Mouse (Mus musculus) hematopoietic stem cell, adult 5-6 weeks (primary cell): ENCODE measurements around the gene Sp3. TPM values are rescaled to one million over a fixed set of nuclear protein-coding genes. Genes with fewer than 3 reads are reported as not detected.
"Not testable (repeated sequence)": the region's sequence is repeated elsewhere in the genome, so short reads cannot be mapped to it uniquely, and the experiment has no call there.

ENCODE experiments used
- ATAC-seq, 2 experiments: fragments of 125-278 bp in 1 of 2; replicated peaks in 1 of 2; 2 replicates each; pipeline ENCODE4 v1.8.0; 2016 to 2017; ENCODE audit warnings: inconsistent platforms in 2 of 2, mild to moderate bottlenecking in 2 of 2, moderate number of reproducible peaks in 2 of 2, low read depth in 1 of 2, moderate TSS enrichment in 1 of 2; ENCODE audit not compliant: low FRiP score in 2 of 2, poor library complexity in 2 of 2, severe bottlenecking in 2 of 2, insufficient read depth in 1 of 2, low TSS enrichment in 1 of 2
- total RNA-seq: library from RNA; stranded (forward); fragments of 172-1452, 232-1000 nt; gene quantifications from 2 replicates; pipeline ENCODE4 v1.2.3, GENCODE M21; 2017

Gene Sp3
- total RNA-seq, 1 experiment from 2014 or later = 167 TPM

DNA sequence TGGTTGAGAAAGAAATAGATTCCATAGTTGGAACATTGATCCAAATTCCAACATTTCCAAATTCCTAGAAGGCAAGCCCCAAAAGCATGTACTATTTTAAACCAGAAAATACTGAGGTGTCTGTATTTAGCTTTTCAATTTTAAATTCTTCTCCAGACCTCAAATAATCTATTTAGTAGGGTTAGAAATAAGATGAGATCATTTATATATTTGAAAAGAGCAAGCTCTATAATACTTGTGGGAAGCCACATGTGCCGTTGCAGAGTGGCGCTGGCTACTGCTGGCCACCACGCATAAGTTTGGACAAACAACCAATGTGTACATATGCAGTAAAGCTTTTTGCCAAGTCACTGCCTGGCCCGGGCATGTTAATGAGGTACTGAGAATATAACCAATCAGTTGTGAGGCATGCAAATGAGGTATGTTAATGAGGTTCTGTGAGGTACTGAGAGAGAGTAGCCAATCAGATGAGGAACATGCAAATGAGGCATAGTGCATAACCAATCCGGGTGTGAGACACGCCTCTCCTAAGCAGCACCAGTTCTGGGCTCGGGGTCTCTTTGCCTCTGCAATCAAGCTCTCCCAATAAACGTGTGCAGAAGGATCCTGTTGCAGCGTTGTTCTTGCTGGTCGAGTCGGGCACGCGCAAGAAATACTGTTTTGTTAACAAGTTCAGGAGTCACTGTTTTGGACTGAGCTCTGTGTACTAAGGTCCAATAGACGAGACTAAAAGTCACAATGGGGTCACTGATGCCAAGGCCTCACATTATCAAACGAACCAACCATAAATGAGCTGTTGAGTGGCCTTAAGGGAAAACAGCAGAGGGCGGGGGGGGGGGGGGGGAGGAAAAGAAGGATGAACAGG, 77.2 kb downstream of the Sp3 start:
- not testable (repeated sequence) for ATAC-seq

DNA sequence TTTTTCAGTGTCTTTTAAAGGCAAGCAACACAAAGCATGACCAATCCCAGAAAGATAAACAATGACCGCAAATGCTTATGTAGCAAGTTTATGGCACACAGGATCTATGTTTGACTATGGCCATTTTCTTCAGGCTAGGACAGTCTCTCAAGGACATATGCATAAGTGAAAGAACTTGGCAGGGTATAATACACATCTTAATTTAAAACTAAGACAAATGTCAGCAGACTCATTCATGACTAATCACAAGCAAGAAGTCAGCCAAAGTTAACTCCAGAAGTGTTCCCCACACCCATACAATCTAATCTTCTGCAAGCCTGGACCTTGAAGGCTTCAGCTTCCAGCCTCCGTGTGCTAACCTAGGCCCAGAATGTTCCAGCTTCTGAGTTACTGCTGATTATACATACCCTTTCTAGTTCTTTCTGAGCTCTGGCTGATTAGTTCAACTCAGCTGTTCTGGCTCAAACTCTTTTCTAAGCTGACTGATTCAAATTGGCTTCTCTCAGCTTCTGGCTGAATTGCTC, 81.4 kb downstream of the Sp3 start:
- ATAC-seq = no peak

GRCm38 (mm10) chr2:72898094-72898781, 82.0 kb downstream of the Sp3 start:
- ATAC-seq = no peak

- ATAC-seq = no peak
Observed at GRCm38 (mm10) chr2:72889806-72890205, 90.4 kb downstream of the Sp3 start.

Other genes with a start within 250 kb of the Sp3 start
- gene Gm11084, start 6.3 kb upstream of the Sp3 start, total RNA-seq = not detected in 2 replicates
- 92.2 and 115 TPM in 2 replicates for gene Ola1, start 238.5 kb upstream of the Sp3 start, total RNA-seq